Mouse (Mus musculus): Measurements from ENCODE around the gene Kcna3. TPM values are rescaled to one million over a fixed set of nuclear protein-coding genes. Genes with fewer than 3 reads are reported as not detected.

The Kcna3 gene
- polyA plus RNA-seq, 1 experiment from 2014 or later: 0.56 TPM

- Histone ChIP-seq H3K9me3 (replicated peaks; ENCODE audit: control insufficient read depth, low read length) (no peaks in the 10 kb centered on the region), H3K9ac (ENCODE audit: low read length) (no peak overlapping the region), H3K27ac (ENCODE audit: low read length) (no peak overlapping the region), H3K27me3 (ENCODE audit: control insufficient read depth, insufficient read depth, low read length) (no peaks in the 10 kb centered on the region), H3K4me3 (replicated peaks; ENCODE audit: low read length) (no peak overlapping the region), H3K36me3 (ENCODE audit: control insufficient read depth, insufficient read depth, low read length) (no peaks in the 10 kb centered on the region), H3K4me1 (ENCODE audit: control insufficient read depth, insufficient read depth, low read length) (no peaks in the 10 kb centered on the region), H3K4me2 (ENCODE audit: low read depth, low read length) (no peak overlapping the region)
- 38% methylated on average over 3 of the region's 3 CpGs for whole genome bisulfite sequencing
- no peak for ATAC-seq (ENCODE audit: insufficient read depth, low FRiP score)
Measured at GRCm38 (mm10) chr3:107076658-107077057, 40.7 kb downstream of the Kcna3 start.

GRCm38 (mm10) chr3:107077101-107077500 is 41.1 kb downstream of the Kcna3 start:
- H3K27ac ChIP-seq (ENCODE audit: low read length): no peak overlapping the region
- H3K4me3 ChIP-seq (replicated peaks; ENCODE audit: low read length): no peak overlapping the region
- ATAC-seq (ENCODE audit: insufficient read depth, low FRiP score): no peak
- no peak overlapping the region for H3K4me2 ChIP-seq (ENCODE audit: low read depth, low read length)
- no peak overlapping the region for H3K9ac ChIP-seq (ENCODE audit: low read length)
- no peaks in the 10 kb centered on the region for H3K9me3 ChIP-seq (replicated peaks; ENCODE audit: control insufficient read depth, low read length)
- H3K27me3 ChIP-seq (ENCODE audit: control insufficient read depth, insufficient read depth, low read length): no peaks in the 10 kb centered on the region
- 86% methylated on average over 2 of the region's 2 CpGs for WGBS
- H3K36me3 ChIP-seq (ENCODE audit: control insufficient read depth, insufficient read depth, low read length): no peaks in the 10 kb centered on the region
- H3K4me1 ChIP-seq (ENCODE audit: control insufficient read depth, insufficient read depth, low read length): no peaks in the 10 kb centered on the region

GRCm38 (mm10) chr3:107080803-107081202 is 44.8 kb downstream of the Kcna3 start:
- Histone ChIP-seq H3K4me3 (replicated peaks; ENCODE audit: low read length) (no peak overlapping the region), H3K9ac (ENCODE audit: low read length) (no peak overlapping the region), H3K36me3 (ENCODE audit: control insufficient read depth, insufficient read depth, low read length) (no peaks in the 10 kb centered on the region), H3K27me3 (ENCODE audit: control insufficient read depth, insufficient read depth, low read length) (no peaks in the 10 kb centered on the region), H3K9me3 (replicated peaks; ENCODE audit: control insufficient read depth, low read length) (no peaks in the 10 kb centered on the region), H3K27ac (ENCODE audit: low read length) (no peak overlapping the region), H3K4me2 (ENCODE audit: low read depth, low read length) (no peak overlapping the region), H3K4me1 (ENCODE audit: control insufficient read depth, insufficient read depth, low read length) (no peaks in the 10 kb centered on the region)
- WGBS: 75% methylated on average over 3 of the region's 3 CpGs
- no peak for ATAC-seq (ENCODE audit: insufficient read depth, low FRiP score)

GRCm38 (mm10) chr3:107081227-107081626 is 45.3 kb downstream of the Kcna3 start:
- Histone ChIP-seq H3K4me2 (ENCODE audit: low read depth, low read length) (no peak overlapping the region), H3K4me1 (ENCODE audit: control insufficient read depth, insufficient read depth, low read length) (no peaks in the 10 kb centered on the region), H3K27me3 (ENCODE audit: control insufficient read depth, insufficient read depth, low read length) (no peaks in the 10 kb centered on the region), H3K36me3 (ENCODE audit: control insufficient read depth, insufficient read depth, low read length) (no peaks in the 10 kb centered on the region), H3K9ac (ENCODE audit: low read length) (no peak overlapping the region), H3K27ac (ENCODE audit: low read length) (no peak overlapping the region), H3K9me3 (replicated peaks; ENCODE audit: control insufficient read depth, low read length) (no peaks in the 10 kb centered on the region), H3K4me3 (replicated peaks; ENCODE audit: low read length) (no peak overlapping the region)
- WGBS: 24% methylated on average over 3 of the region's 3 CpGs
- no peak for ATAC-seq (ENCODE audit: insufficient read depth, low FRiP score)

GRCm38 (mm10) chr3:107084586-107084985 is 48.6 kb downstream of the Kcna3 start:
- no peak for ATAC-seq (ENCODE audit: insufficient read depth, low FRiP score)
- H3K4me3 ChIP-seq (replicated peaks; ENCODE audit: low read length): no peak overlapping the region
- no peaks in the 10 kb centered on the region for H3K9me3 ChIP-seq (replicated peaks; ENCODE audit: control insufficient read depth, low read length)
- H3K27ac ChIP-seq (ENCODE audit: low read length): no peak overlapping the region
- no peak overlapping the region for H3K9ac ChIP-seq (ENCODE audit: low read length)
- WGBS: 73% methylated on average over 3 of the region's 3 CpGs
- no peaks in the 10 kb centered on the region for H3K27me3 ChIP-seq (ENCODE audit: control insufficient read depth, insufficient read depth, low read length)
- H3K4me1 ChIP-seq (ENCODE audit: control insufficient read depth, insufficient read depth, low read length): no peaks in the 10 kb centered on the region
- H3K36me3 ChIP-seq (ENCODE audit: control insufficient read depth, insufficient read depth, low read length): no peaks in the 10 kb centered on the region
- no peak overlapping the region for H3K4me2 ChIP-seq (ENCODE audit: low read depth, low read length)

GRCm38 (mm10) chr3:107087410-107087809 is 51.4 kb downstream of the Kcna3 start:
- Histone ChIP-seq H3K4me1 (ENCODE audit: control insufficient read depth, insufficient read depth, low read length) (no peaks in the 10 kb centered on the region), H3K4me2 (ENCODE audit: low read depth, low read length) (no peak overlapping the region), H3K27me3 (ENCODE audit: control insufficient read depth, insufficient read depth, low read length) (no peaks in the 10 kb centered on the region), H3K27ac (ENCODE audit: low read length) (no peak overlapping the region), H3K9ac (ENCODE audit: low read length) (no peak overlapping the region), H3K4me3 (replicated peaks; ENCODE audit: low read length) (no peak overlapping the region), H3K9me3 (replicated peaks; ENCODE audit: control insufficient read depth, low read length) (no peaks in the 10 kb centered on the region), H3K36me3 (ENCODE audit: control insufficient read depth, insufficient read depth, low read length) (no peaks in the 10 kb centered on the region)
- WGBS: 81% methylated on average over 4 of the region's 4 CpGs
- ATAC-seq (ENCODE audit: insufficient read depth, low FRiP score): no peak

Other genes with a start within 250 kb of the Kcna3 start
- gene Cd53, start 246.0 kb upstream of the Kcna3 start, polyA plus RNA-seq (2015; fragmentation: Nextera tagmentation; extraction: Ambion mirVana): 11.3 and 13.9 TPM in 2 replicates
- gene Olfr266, start 209.9 kb upstream of the Kcna3 start, polyA plus RNA-seq (2015; fragmentation: Nextera tagmentation; extraction: Ambion mirVana): not detected in 2 replicates
- gene Kcna2, start 65.0 kb downstream of the Kcna3 start, polyA plus RNA-seq (2015; fragmentation: Nextera tagmentation; extraction: Ambion mirVana): 0.12 and 0.14 TPM in 2 replicates
- not detected in 2 replicates for gene Kcna10, start 146.9 kb downstream of the Kcna3 start, polyA plus RNA-seq (2015; fragmentation: Nextera tagmentation; extraction: Ambion mirVana)
- gene Cym, start 185.6 kb downstream of the Kcna3 start, polyA plus RNA-seq (2015; fragmentation: Nextera tagmentation; extraction: Ambion mirVana): 7,568 and 11,997 TPM in 2 replicates
- 1.5 and 3.3 TPM in 2 replicates for gene A630076J17Rik, start 194.4 kb downstream of the Kcna3 start, polyA plus RNA-seq (2015; fragmentation: Nextera tagmentation; extraction: Ambion mirVana)
- gene Prok1, start 203.5 kb downstream of the Kcna3 start, polyA plus RNA-seq (2015; fragmentation: Nextera tagmentation; extraction: Ambion mirVana): 0.15 and 0.20 TPM in 2 replicates
- 175 and 181 TPM in 2 replicates for gene Lamtor5, start 242.7 kb downstream of the Kcna3 start, polyA plus RNA-seq (2015; fragmentation: Nextera tagmentation; extraction: Ambion mirVana)

Measured in stomach, embryonic 16.5 days (tissue).